Mouse (Mus musculus) limb, embryonic 10.5 days (tissue): ENCODE results near the gene Klra3. TPM values are rescaled to one million over a fixed set of nuclear protein-coding genes. Genes with fewer than 3 reads are reported as not detected.
"Not testable (repeated sequence)": the region's sequence is repeated elsewhere in the genome, so short reads cannot be mapped to it uniquely, and the experiment has no call there.

ENCODE experiments used
- DNase-seq: peaks from one replicate; pipeline ENCODE4 v3.0.0-alpha.2; 2017; ENCODE audit warnings: low spot score
- H3K27ac ChIP-seq: fragments of 300-500 bp; sonication (generic); 2 replicates; pipeline ENCODE4 v1.5.1; 2016; ENCODE audit warnings: mild to moderate bottlenecking
- H3K27me3 ChIP-seq: fragments of 300-500 bp; sonication (generic); 2 replicates; pipeline ENCODE4 v1.6.1; 2016; ENCODE audit warnings: low read depth, mild to moderate bottlenecking; ENCODE audit not compliant: poor library complexity, severe bottlenecking
- H3K36me3 ChIP-seq: fragments of 300-500 bp; sonication (generic); 2 replicates; pipeline ENCODE4 v1.6.1; 2016; ENCODE audit warnings: mild to moderate bottlenecking, moderate library complexity
- H3K4me1 ChIP-seq: fragments of 300-500 bp; sonication (generic); 2 replicates; pipeline ENCODE4 v1.6.1; 2016
- H3K4me3 ChIP-seq: fragments of 300-500 bp; sonication (generic); 2 replicates; pipeline ENCODE4 v1.5.1; 2016; ENCODE audit warnings: mild to moderate bottlenecking, moderate library complexity
- H3K9me3 ChIP-seq: fragments of 300-500 bp; sonication (generic); replicated peaks from 2 replicates; pipeline ENCODE4 v1.6.1; 2016; ENCODE audit warnings: mild to moderate bottlenecking
- WGBS: fragments of 180-500 bp; shearing (Covaris S2); methylation state at CpG from one replicate; pipeline ENCODE4 v1.1.7; 2016; 5-methylcytosine and 5-hydroxymethylcytosine counted together
- polyA plus RNA-seq: library from polyadenylated mRNA; unstranded; fragments of >200 nt; fragmentation: Nextera tagmentation; extraction: Ambion mirVana; gene quantifications from 2 replicates; pipeline ENCODE4 v1.2.1, GENCODE M21; 2016

Gene Klra3
- polyA plus RNA-seq, result not detected in 2 replicates

- no peak within 1 kb of the TSS for H3K27ac ChIP-seq
- 89% methylated on average over 8 of the region's 8 CpGs for WGBS
- DNase-seq, result no peak
Observed at GRCm38 (mm10) chr6:130337411-130337810, at the start of gene Klra3. Klra3 (minus strand) TSS chr6:130337574.

GRCm38 (mm10) chr6:130386750-130387149, 49.4 kb upstream of the Klra3 start, which contains the start of gene Klra1:
Klra1 (minus strand) TSS chr6:130386874.
- Histone ChIP-seq H3K36me3 (no peaks in the 10 kb centered on the region), H3K27ac (no peak within 1 kb of the TSS), H3K4me1 (no peaks in the 10 kb centered on the region), H3K27me3 (no peaks in the 10 kb centered on the region), H3K4me3 (no peak within 1 kb of the TSS), H3K9me3 (no peaks in the 10 kb centered on the region)
- WGBS, result 91% methylated on average over 2 of the region's 2 CpGs
- DNase-seq, result no peak

More at GRCm38 (mm10) chr6:130337411-130337810, at the start of gene Klra3:
- H3K27me3 ChIP-seq, result no peaks in the 10 kb centered on the region
- no peaks in the 10 kb centered on the region for H3K36me3 ChIP-seq
- H3K9me3 ChIP-seq, result no peaks in the 10 kb centered on the region
- no peaks in the 10 kb centered on the region for H3K4me1 ChIP-seq
- no peak within 1 kb of the TSS for H3K4me3 ChIP-seq

GRCm38 (mm10) chr6:130385803-130386202, 48.4 kb upstream of the Klra3 start:
- H3K4me3 ChIP-seq, result no peak overlapping the region
- H3K9me3 ChIP-seq, result no peaks in the 10 kb centered on the region
- H3K27ac ChIP-seq, result no peak overlapping the region
- WGBS, result 67% methylated on average over 1 of the region's 1 CpGs
- DNase-seq, result no peak
- H3K27me3 ChIP-seq, result no peaks in the 10 kb centered on the region
- no peaks in the 10 kb centered on the region for H3K4me1 ChIP-seq
- no peaks in the 10 kb centered on the region for H3K36me3 ChIP-seq

DNA sequence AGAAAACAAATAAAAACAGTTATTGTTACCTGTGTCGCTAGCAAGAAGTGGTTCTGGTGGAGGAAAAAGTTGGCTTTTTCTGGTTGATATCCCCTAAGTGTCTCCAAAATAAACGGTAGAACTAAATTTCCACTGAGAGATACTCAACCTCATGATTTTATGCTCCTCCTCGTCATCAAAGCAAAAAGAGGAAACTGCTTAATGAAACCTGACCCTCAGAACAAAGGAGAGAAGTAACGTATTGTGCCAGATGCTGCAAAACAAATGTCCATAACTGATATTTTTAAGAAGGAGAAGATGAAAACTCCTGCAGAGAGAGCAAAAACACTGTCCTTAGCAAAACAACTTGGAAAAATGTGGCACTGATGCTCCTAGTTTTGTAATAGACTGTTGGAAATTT, 45.0 kb upstream of the Klra3 start:
- no peak overlapping the region for H3K27ac ChIP-seq
- no peaks in the 10 kb centered on the region for H3K9me3 ChIP-seq
- no peaks in the 10 kb centered on the region for H3K4me1 ChIP-seq
- 86% methylated on average over 4 of the region's 4 CpGs for WGBS
- no peak overlapping the region for H3K4me3 ChIP-seq
- H3K36me3 ChIP-seq, result no peaks in the 10 kb centered on the region
- DNase-seq, result no peak
- no peaks in the 10 kb centered on the region for H3K27me3 ChIP-seq

DNA sequence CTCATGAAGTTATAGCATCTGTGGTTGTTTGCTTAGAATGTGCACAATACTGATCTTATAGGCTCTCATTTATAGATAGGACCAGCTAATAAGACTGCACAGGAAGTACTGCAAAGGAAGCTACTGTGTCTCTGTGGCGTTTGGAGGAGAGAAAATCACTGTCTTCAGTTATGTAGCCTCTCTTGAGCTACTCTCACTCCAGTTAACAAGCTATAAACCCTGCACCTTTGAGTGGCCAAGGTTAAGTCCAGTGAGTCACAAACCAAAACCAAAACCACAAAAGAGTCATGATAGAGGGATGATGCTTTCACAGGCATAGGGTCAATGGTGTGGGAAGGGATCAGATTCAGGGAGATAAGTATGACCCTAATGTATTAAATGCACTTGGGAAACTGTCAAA, 8.0 kb upstream of the Klra3 start:
- not testable (repeated sequence) for H3K4me3 ChIP-seq, H3K27me3 ChIP-seq, H3K4me1 ChIP-seq, H3K27ac ChIP-seq, DNase-seq, H3K9me3 ChIP-seq, H3K36me3 ChIP-seq
- WGBS, result 48% methylated on average over 1 of the region's 1 CpGs

DNA sequence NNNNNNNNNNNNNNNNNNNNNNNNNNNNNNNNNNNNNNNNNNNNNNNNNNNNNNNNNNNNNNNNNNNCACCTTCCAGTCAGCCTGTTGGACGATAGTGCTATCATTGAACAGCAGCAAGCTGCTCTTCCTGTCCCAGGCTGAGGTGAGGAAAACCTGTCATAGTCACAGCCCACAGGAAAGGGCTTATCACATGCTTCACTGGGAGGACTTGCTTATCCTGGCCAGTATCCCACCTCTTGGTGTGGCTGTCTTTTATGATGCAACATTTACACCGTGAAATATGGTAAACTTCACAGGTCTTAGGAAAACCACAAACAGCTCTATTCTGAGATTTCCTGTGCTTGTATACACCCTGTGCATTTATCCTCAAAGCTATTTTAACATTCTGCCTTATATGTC, 4.6 kb upstream of the Klra3 start:
- not testable (repeated sequence) for H3K9me3 ChIP-seq, H3K27me3 ChIP-seq, H3K4me3 ChIP-seq, H3K27ac ChIP-seq, H3K4me1 ChIP-seq, DNase-seq, H3K36me3 ChIP-seq
- WGBS, result 84% methylated on average over 2 of the region's 2 CpGs

GRCm38 (mm10) chr6:130287984-130288649, 49.3 kb downstream of the Klra3 start:
- Histone ChIP-seq H3K27ac (no peak overlapping the region), H3K27me3 (no peaks in the 10 kb centered on the region), H3K4me1 (no peaks in the 10 kb centered on the region), H3K9me3 (no peaks in the 10 kb centered on the region), H3K4me3 (no peak overlapping the region), H3K36me3 (no peaks in the 10 kb centered on the region)
- DNase-seq, result no peak

DNA sequence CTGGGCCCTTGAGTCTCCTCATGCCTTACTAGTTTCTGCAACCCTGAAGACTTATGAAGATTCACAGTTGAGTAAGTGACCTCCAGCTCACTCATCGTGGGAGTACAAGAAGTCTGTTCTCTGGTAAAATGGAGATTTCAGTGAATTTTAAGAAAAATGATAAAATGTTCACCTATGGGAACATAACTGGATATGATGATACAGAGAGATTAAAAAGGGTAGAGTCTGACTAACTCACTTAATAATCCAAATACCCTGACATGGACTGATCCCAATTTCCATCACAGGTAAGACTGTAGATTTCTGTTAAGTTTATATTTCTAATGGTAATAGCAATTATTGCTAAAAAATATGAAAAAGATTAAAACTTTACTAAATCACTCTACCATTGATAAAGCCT, 55.5 kb downstream of the Klra3 start, which contains the start of gene Klra10:
Klra10 (minus strand) TSS at position 101 of the 400 bp plus-strand sequence.
- not testable (repeated sequence) for H3K27ac ChIP-seq, H3K27me3 ChIP-seq, DNase-seq, H3K4me3 ChIP-seq, H3K4me1 ChIP-seq, H3K9me3 ChIP-seq, H3K36me3 ChIP-seq
- 90% methylated on average over 1 of the region's 1 CpGs for WGBS

Other genes with a start within 250 kb of the Klra3 start
- not detected in 2 replicates for gene Klra8, start 207.7 kb downstream of the Klra3 start, polyA plus RNA-seq
- not detected in 2 replicates for gene Klra9, start 144.5 kb downstream of the Klra3 start, polyA plus RNA-seq
- not detected in 2 replicates for gene Klra7, start 104.3 kb downstream of the Klra3 start, polyA plus RNA-seq
- gene Klra10, start 55.6 kb downstream of the Klra3 start, polyA plus RNA-seq, result not detected in 2 replicates
- not detected in 2 replicates for gene Klra1, start 49.3 kb upstream of the Klra3 start, polyA plus RNA-seq